Mouse (Mus musculus): ENCODE data around the gene Ces1d. TPM values are rescaled to one million over a fixed set of nuclear protein-coding genes. Genes with fewer than 3 reads are reported as not detected.
A peak's percentile ranks its signal among the peaks of the same experiment; 100 is the strongest.
"Not testable (repeated sequence)": the region's sequence is repeated elsewhere in the genome, so short reads cannot be mapped to it uniquely, and the experiment has no call there.

Gene Ces1d
- polyA plus RNA-seq, 1 experiment from 2014 or later = 408 TPM

DNA sequence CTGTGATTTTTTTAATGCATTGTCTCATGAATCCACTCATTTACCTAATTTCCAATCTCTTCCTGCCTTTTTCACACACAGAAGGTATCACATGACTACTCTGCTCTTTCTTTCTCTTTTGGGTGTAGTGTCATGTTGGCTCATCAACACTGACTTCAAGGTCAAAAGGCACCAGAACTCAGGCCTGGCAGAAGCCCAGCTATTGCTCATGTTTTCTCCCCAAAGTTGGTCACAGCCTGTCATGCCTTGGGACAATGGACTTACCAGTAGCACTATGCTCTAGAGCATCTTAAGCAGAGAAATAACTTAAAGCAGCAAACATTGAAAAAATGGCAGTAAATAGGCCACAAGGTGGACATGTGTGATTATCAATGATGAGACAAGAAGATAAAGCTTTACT, 13.5 kb upstream of the Ces1d start:
- Histone ChIP-seq H3K27ac (ENCODE audit: low read length) (no peak overlapping the region), H3K36me3 (ENCODE audit: insufficient read depth, low read length) (no peaks in the 10 kb centered on the region), H3K27me3 (replicated peaks; ENCODE audit: insufficient read depth, low read length) (no peaks in the 10 kb centered on the region), H3K4me2 (replicated peaks; ENCODE audit: low read depth, low read length) (no peak overlapping the region), H3K4me3 (ENCODE audit: low read depth, low read length) (no peak overlapping the region), H3K9me3 (ENCODE audit: low read length) (no peaks in the 10 kb centered on the region), H3K4me1 (ENCODE audit: insufficient read depth, low read depth, low read length) (no peaks in the 10 kb centered on the region), H3K9ac (replicated peaks; ENCODE audit: low read depth) (no peak overlapping the region)
- TF ChIP-seq CTCF (IDR thresholded peaks at IDR 0.05) (no peak), EP300 (IDR thresholded peaks at IDR 0.05) (no peak)
- no peak for DNase-seq (ENCODE audit: low spot score)
- no peak for ATAC-seq

DNA sequence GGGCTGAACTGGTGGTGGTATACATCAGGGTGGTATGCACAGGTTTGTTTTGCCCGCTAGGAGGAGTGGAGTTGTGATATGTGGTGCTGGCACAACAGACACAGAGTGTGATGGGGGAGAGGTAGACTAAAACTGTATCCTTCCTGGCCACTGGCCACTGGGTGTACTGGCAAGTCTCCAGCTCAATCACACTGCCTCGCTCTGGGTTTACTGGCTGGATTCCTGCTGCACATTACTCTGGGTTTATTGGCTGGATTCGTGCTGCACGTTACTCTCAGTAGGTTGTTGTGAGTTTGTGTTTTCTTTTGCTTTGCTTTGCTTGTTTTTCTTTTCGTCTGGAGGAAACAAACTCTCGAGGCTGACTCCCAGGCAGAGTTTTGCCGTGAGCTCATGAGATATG, 1.5 kb upstream of the Ces1d start:
- H3K36me3 ChIP-seq (ENCODE audit: insufficient read depth, low read length); H3K27ac ChIP-seq (ENCODE audit: low read length); H3K4me1 ChIP-seq (ENCODE audit: insufficient read depth, low read depth, low read length); H3K4me2 ChIP-seq (replicated peaks; ENCODE audit: low read depth, low read length); DNase-seq (ENCODE audit: low spot score); H3K4me3 ChIP-seq (ENCODE audit: low read depth, low read length); H3K27me3 ChIP-seq (replicated peaks; ENCODE audit: insufficient read depth, low read length); ATAC-seq; H3K9ac ChIP-seq (replicated peaks; ENCODE audit: low read depth); H3K9me3 ChIP-seq (ENCODE audit: low read length): not testable (repeated sequence)
- 0 out of 2 replicates have a peak, but pooled peaks have one; percentile 17 for TF ChIP-seq CTCF (IDR thresholded peaks at IDR 0.05)
- WGBS = 31% methylated on average over 7 of the region's 7 CpGs

DNA sequence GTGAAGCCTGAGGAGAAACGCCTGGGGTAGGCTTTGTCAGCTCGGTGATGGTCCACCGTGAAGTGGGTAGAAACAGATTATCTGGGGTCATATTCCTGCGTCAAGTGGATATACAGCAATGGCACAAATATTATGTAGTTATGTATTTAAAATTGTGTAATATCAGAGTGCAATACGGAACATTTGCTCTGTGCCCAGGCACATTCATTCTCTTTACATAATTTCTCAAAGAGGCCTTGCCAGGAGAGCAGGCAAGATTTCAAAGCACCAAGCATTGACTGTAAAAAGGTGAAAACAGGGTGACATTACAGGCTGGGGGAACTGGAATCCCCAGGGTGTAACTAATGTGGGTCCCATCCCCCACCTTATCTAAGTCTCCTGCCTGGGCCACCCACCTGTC, 1.2 kb downstream of the Ces1d start:
- ATAC-seq (no peak), DNase-seq (ENCODE audit: low spot score) (peak; percentile 62)
- 53% methylated on average over 5 of the region's 5 CpGs for WGBS
- no peak overlapping the region for H3K9ac ChIP-seq (replicated peaks; ENCODE audit: low read depth)
- no peaks in the 10 kb centered on the region for H3K27me3 ChIP-seq (replicated peaks; ENCODE audit: insufficient read depth, low read length)
- H3K36me3 ChIP-seq (ENCODE audit: insufficient read depth, low read length) = no peaks in the 10 kb centered on the region
- peak overlapping the region; percentile 61; the same call in 1 of the 2 replicates for H3K27ac ChIP-seq (ENCODE audit: low read length)
- H3K4me1 ChIP-seq (ENCODE audit: insufficient read depth, low read depth, low read length) = no peaks in the 10 kb centered on the region
- peak overlapping the region; percentile 50 for H3K4me2 ChIP-seq (replicated peaks; ENCODE audit: low read depth, low read length)
- H3K4me3 ChIP-seq (ENCODE audit: low read depth, low read length) = peak overlapping the region; percentile 28; the same call in 1 of the 2 replicates
- peak; percentile 35; the same call in 1 of the 2 replicates for TF ChIP-seq EP300 (IDR thresholded peaks at IDR 0.05)
- no peak for TF ChIP-seq CTCF (IDR thresholded peaks at IDR 0.05)
- H3K9me3 ChIP-seq (ENCODE audit: low read length) = no peaks in the 10 kb centered on the region

DNA sequence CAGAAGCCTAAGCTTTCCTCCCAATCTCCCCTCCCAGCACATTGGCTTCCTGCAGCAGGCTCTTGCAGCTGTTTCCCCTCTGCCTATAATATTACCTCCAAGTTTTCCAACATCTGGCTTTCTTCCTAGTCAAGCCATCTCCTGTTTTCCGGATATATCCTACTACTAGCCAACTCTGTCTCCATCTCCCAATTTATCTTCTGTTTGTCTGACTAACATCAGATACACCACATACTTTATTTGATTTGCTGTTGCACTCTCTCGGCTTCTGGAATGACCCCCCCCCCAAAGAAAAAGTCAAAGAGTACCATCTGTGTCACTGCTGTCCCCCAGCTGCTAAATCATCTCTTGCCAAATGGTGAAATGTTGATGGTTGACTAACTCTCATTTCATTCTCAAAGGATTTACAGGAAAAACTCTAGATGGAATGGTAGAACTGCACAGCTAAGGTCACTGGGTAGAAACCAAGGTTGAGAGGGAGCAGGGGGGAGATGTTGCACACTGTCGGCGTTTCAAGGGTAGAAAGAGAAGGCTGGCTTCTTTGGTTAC, 17.0 kb downstream of the Ces1d start:
- DNase-seq (ENCODE audit: low spot score) (peak; percentile 89), ATAC-seq (peak; percentile 91)
- H3K27ac ChIP-seq (ENCODE audit: low read length) = no peak overlapping the region
- no peak overlapping the region for H3K9ac ChIP-seq (replicated peaks; ENCODE audit: low read depth)
- H3K9me3 ChIP-seq (ENCODE audit: low read length) = no peaks in the 10 kb centered on the region
- TF ChIP-seq EP300 (IDR thresholded peaks at IDR 0.05) (no peak), CTCF (IDR thresholded peaks at IDR 0.05) (no peak)
- no peaks in the 10 kb centered on the region for H3K27me3 ChIP-seq (replicated peaks; ENCODE audit: insufficient read depth, low read length)
- H3K4me2 ChIP-seq (replicated peaks; ENCODE audit: low read depth, low read length) = no peak overlapping the region
- H3K4me3 ChIP-seq (ENCODE audit: low read depth, low read length) = no peak overlapping the region
- 43% methylated on average over 4 of the region's 4 CpGs for WGBS
- no peaks in the 10 kb centered on the region for H3K4me1 ChIP-seq (ENCODE audit: insufficient read depth, low read depth, low read length)
- H3K36me3 ChIP-seq (ENCODE audit: insufficient read depth, low read length) = 0 out of 2 replicates have a peak, but pooled peaks cover 4% of the 10 kb centered on the region

DNA sequence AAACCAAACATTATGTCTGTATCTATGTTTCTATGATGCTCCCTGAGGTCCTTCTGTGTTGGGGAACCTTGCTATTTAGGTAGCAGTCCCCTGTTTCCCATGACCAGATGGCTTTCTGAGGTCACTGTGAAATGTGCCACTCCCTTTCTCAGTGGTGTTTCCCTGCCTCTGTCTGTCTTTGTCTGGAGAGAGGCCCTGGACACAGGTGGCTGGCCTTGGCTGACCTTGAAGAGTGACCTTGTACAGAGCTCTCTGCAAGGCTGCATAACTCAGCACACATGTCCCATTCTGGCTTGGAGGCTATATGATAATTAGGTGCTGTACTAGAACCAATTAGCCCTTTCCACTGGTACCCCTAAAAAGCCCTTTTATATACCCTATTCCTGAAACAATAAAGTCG, 21.0 kb downstream of the Ces1d start:
- ATAC-seq = no peak
- Histone ChIP-seq H3K4me1 (ENCODE audit: insufficient read depth, low read depth, low read length) (no peaks in the 10 kb centered on the region), H3K36me3 (ENCODE audit: insufficient read depth, low read length) (0 out of 2 replicates have a peak, but pooled peaks cover 3% of the 10 kb centered on the region), H3K27me3 (replicated peaks; ENCODE audit: insufficient read depth, low read length) (no peaks in the 10 kb centered on the region), H3K9me3 (ENCODE audit: low read length) (no peaks in the 10 kb centered on the region), H3K27ac (ENCODE audit: low read length) (no peak overlapping the region), H3K4me2 (replicated peaks; ENCODE audit: low read depth, low read length) (no peak overlapping the region), H3K9ac (replicated peaks; ENCODE audit: low read depth) (no peak overlapping the region), H3K4me3 (ENCODE audit: low read depth, low read length) (no peak overlapping the region)
- WGBS = 77% methylated on average over 1 of the region's 1 CpGs
- TF ChIP-seq EP300 (IDR thresholded peaks at IDR 0.05) (no peak), CTCF (IDR thresholded peaks at IDR 0.05) (no peak)
- no peak for DNase-seq (ENCODE audit: low spot score)

DNA sequence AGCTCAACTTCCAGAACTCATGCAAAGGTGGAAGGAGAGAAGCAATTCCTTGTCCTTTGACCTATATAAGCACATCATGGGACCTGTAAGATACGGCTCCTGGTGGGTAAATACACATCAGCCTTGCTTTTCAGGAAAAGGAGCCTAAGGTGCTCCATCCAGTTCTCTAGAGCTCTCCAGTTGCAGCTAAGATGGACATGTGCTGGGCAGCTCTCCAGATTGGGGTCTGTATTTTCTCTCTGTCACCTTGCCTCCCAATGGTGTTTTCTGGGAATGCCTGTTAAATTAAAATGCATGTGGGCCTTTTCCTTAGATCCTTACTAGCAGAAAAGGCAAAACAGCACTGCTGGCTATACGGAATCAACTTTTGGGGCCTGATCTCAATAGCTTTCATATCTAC, 23.1 kb downstream of the Ces1d start:
- Histone ChIP-seq H3K4me3 (ENCODE audit: low read depth, low read length) (no peak overlapping the region), H3K36me3 (ENCODE audit: insufficient read depth, low read length) (0 out of 2 replicates have a peak, but pooled peaks cover 6% of the 10 kb centered on the region), H3K27ac (ENCODE audit: low read length) (no peak overlapping the region), H3K9me3 (ENCODE audit: low read length) (no peaks in the 10 kb centered on the region), H3K4me2 (replicated peaks; ENCODE audit: low read depth, low read length) (no peak overlapping the region), H3K27me3 (replicated peaks; ENCODE audit: insufficient read depth, low read length) (no peaks in the 10 kb centered on the region), H3K9ac (replicated peaks; ENCODE audit: low read depth) (no peak overlapping the region), H3K4me1 (ENCODE audit: insufficient read depth, low read depth, low read length) (no peaks in the 10 kb centered on the region)
- ATAC-seq (no peak), DNase-seq (ENCODE audit: low spot score) (no peak)
- TF ChIP-seq EP300 (IDR thresholded peaks at IDR 0.05) (no peak), CTCF (IDR thresholded peaks at IDR 0.05) (no peak)
- 63% methylated on average over 2 of the region's 2 CpGs for WGBS
